Mouse (Mus musculus) heart, postnatal 0 days (tissue): ENCODE measurements around the gene Rere.

ENCODE experiments used
- CTCF ChIP-seq: IDR thresholded peaks from 2 replicates; pipeline ENCODE4 v1.5.1; 2016; ENCODE audit warnings: antibody characterized with exemption, control low read depth, low read depth
- EP300 ChIP-seq: IDR thresholded peaks from 2 replicates; pipeline ENCODE4 v1.6.1; 2016; ENCODE audit warnings: antibody characterized with exemption, low read depth

- TF ChIP-seq CTCF: peak; percentile 49
- TF ChIP-seq EP300: no peak
Observed at GRCm38 (mm10) chr4:150476258-150476657, 194.8 kb downstream of the Rere start.
